In the genomic region with DNA sequence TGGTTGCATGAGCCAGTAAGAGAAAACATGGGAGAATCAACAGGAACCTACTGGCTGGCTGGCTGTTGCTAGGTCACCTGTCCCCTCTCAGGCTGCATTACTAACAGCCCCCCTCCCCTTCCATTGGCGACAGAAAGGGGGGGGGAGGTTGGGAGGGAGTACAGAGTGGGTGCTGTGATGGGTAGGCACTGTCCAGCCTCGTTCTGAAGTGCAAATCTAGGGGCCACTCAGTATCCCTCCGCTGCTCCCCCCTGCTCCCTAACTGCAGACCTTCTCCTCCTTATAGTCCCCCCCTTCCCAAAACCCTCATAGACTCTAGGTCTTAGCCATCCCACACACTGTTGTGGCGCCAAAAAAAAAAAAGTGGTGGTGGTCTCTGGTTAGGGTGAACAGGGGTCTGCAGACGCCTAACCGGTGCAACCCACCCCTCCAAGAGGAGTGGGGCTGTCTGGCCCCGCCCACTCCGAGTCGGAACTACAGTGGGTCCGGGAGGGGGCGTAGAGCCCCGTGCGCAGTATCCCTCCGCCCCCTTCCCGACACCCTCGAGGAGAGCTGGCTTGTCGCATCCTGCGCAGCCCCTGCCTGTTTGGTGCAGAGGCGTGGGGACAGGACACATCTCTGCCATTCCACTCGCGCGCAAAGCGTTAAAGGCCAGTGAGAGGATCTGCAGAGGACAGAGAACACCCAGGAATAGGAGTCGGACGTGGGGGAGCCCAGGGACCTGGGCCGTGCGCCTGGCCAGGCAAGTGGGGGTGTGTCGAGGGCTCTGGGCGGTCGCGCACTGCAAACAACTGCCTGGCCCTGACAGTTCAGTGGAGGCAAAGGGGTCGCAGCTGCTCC, we compare ENCODE assay signal across 8 mouse cellular contexts. TPM values are rescaled to one million over a fixed set of nuclear protein-coding genes. Genes with fewer than 3 reads are reported as not detected.
DNase-seq lines count a peak whose midpoint lies in the region; ATAC-seq lines count a peak whose summit lies in the region.
"Not testable (repeated sequence)": the region's sequence is repeated elsewhere in the genome, so short reads cannot be mapped to it uniquely, and the experiment has no call there.

A gene (plus strand): TSS at position 514 of the 840 bp plus-strand sequence.

- H3K27me3 ChIP-seq in embryonic facial prominence, embryonic 10.5 days (replicated peaks; ENCODE audit: low read depth, poor library complexity, severe bottlenecking): peaks cover 29% of the 10 kb centered on the region
- not testable (repeated sequence) for H3K27me3 ChIP-seq in intestine, embryonic 15.5 days (replicated peaks)

- H3K27ac ChIP-seq in embryonic facial prominence, embryonic 10.5 days (replicated peaks): peak within 1 kb of the TSS; percentile 54; the same call in 1 of the 2 replicates
- H3K27ac ChIP-seq in intestine, embryonic 15.5 days: not testable (repeated sequence)

- H3K36me3 ChIP-seq in embryonic facial prominence, embryonic 10.5 days (replicated peaks); intestine, embryonic 15.5 days: not testable (repeated sequence)

- H3K4me2 ChIP-seq in intestine, embryonic 15.5 days (replicated peaks): peak within 1 kb of the TSS; percentile 76

- 28% methylated on average over 32 of the region's 32 CpGs for WGBS in embryonic facial prominence, embryonic 10.5 days
- WGBS in intestine, embryonic 15.5 days: 24% methylated on average over 31 of the region's 32 CpGs

- H3K9me3 ChIP-seq in embryonic facial prominence, embryonic 10.5 days; intestine, embryonic 15.5 days: not testable (repeated sequence)

- H3K9ac ChIP-seq in intestine, embryonic 15.5 days: peak within 1 kb of the TSS; percentile 34

- intact Hi-C loops in left cerebral cortex, postnatal 10 days (cut with DNase I): not testable (repeated sequence)

- not testable (repeated sequence) for H3K4me1 ChIP-seq in embryonic facial prominence, embryonic 10.5 days; intestine, embryonic 15.5 days (replicated peaks)

- peak; percentile 89 for ATAC-seq in intestine, embryonic 15.5 days
- ATAC-seq in megakaryocyte, adult 5-6 weeks (ENCODE audit: poor library complexity, severe bottlenecking): peak; percentile 47

- peak within 1 kb of the TSS; percentile 63 for H3K4me3 ChIP-seq in embryonic facial prominence, embryonic 10.5 days
- peak within 1 kb of the TSS; percentile 44 for H3K4me3 ChIP-seq in intestine, embryonic 15.5 days (replicated peaks)

- DNase-seq in adrenal gland, postnatal 14 days: peak; percentile 49
- peak; percentile 72 for DNase-seq in embryonic facial prominence, embryonic 10.5 days (ENCODE audit: low spot score)
- peak; percentile 18 to 25 for DNase-seq in heart, adult 18-20 months
- DNase-seq in left cerebral cortex, postnatal 10 days (ENCODE audit: extremely low spot score in 1 of 2, low spot score in 2 of 2): peak; percentile 42 to 72
- peak; percentile 29 for DNase-seq in retina, postnatal 7 days (ENCODE audit: low read depth, low spot score)
- peak; percentile 3 for DNase-seq in yolk sac, embryonic 10.5 days (ENCODE audit: low spot score)

RNA-seq across cellular contexts. Expression of the gene that starts here (rescaled TPM):
- 16.5 and 22.1 TPM in 2 replicates for total RNA-seq in adrenal gland, postnatal 14 days (2021)
- 28.7 and 31.8 TPM in 2 replicates for polyA plus RNA-seq in embryonic facial prominence, embryonic 10.5 days (2016; fragmentation: Nextera tagmentation; extraction: Ambion mirVana)
- 1 to 10 TPM; 2.2 to 4.5 TPM for total RNA-seq in heart, adult 18-20 months (2021)
- polyA plus RNA-seq in intestine, embryonic 15.5 days (2015; fragmentation: Nextera tagmentation; extraction: Ambion mirVana): 17.9 and 18.9 TPM in 2 replicates
- 100 to 1,000 TPM; 175 to 191 TPM for total RNA-seq in left cerebral cortex, postnatal 10 days (2021)
- not detected in 2 replicates for total RNA-seq in megakaryocyte, adult 5-6 weeks (2015)
- 0.07 TPM in 1 of 2 replicates, not detected in the other for total RNA-seq in megakaryocyte, adult 5-6 weeks (2017)

Comparison
In these comparisons a context has a peak if more than half of its experiments do, and no peak if none do; other contexts are left out.
1. Peak in ATAC-seq in megakaryocyte, adult 5-6 weeks; RNA of the gene not detected or under 1 TPM.
2. DNase-seq: peak in every context shown above with its lines; median percentile 72 in embryonic facial prominence, embryonic 10.5 days; 57 in left cerebral cortex, postnatal 10 days; 49 in adrenal gland, postnatal 14 days; 29 in retina, postnatal 7 days; 22 in heart, adult 18-20 months; 3 in yolk sac, embryonic 10.5 days.